Mouse (Mus musculus): ENCODE data around the gene Pfn1.

The Pfn1 gene

GRCm38 (mm10) chr11:70654923-70655570 is 603 bp upstream of the Pfn1 start:
- peak; percentile 71 for DNase-seq (ENCODE audit: low spot score)

GRCm38 (mm10) chr11:70653345-70654197 is 873 bp downstream of the Pfn1 start:
- DNase-seq (ENCODE audit: low spot score): peak; percentile 54

GRCm38 (mm10) chr11:70652884-70653344 is 1.5 kb downstream of the Pfn1 start:
- no peak for DNase-seq (ENCODE audit: low spot score)

GRCm38 (mm10) chr11:70652029-70652883 is 2.2 kb downstream of the Pfn1 start:
- DNase-seq (ENCODE audit: low spot score): no peak

GRCm38 (mm10) chr11:70651391-70651790 is 3.1 kb downstream of the Pfn1 start:
- DNase-seq (ENCODE audit: low spot score): no peak

- no peak for DNase-seq (ENCODE audit: low spot score)
These were observed 3.9 kb downstream of the Pfn1 start for GRCm38 (mm10) chr11:70650322-70651175.

- DNase-seq (ENCODE audit: low spot score): no peak
These were observed 5.2 kb downstream of the Pfn1 start for GRCm38 (mm10) chr11:70649185-70649734.

GRCm38 (mm10) chr11:70648512-70648911 is 5.9 kb downstream of the Pfn1 start:
- no peak for DNase-seq (ENCODE audit: low spot score)

- DNase-seq (ENCODE audit: low spot score): no peak
These were observed 6.6 kb downstream of the Pfn1 start for GRCm38 (mm10) chr11:70647716-70648420.

- peak; percentile 95 for DNase-seq (ENCODE audit: low spot score)
These were observed 7.5 kb downstream of the Pfn1 start, which contains the start of the genes Rnf167 and Slc25a11 for GRCm38 (mm10) chr11:70646691-70647650. Gene Rnf167 (plus strand): TSS chr11:70647235. Gene Slc25a11 (minus strand): TSS chr11:70647479.

- DNase-seq (ENCODE audit: low spot score): no peak
These were observed 8.2 kb downstream of the Pfn1 start for GRCm38 (mm10) chr11:70646259-70646555.

- DNase-seq (ENCODE audit: low spot score): no peak
These were observed 8.8 kb downstream of the Pfn1 start for GRCm38 (mm10) chr11:70645461-70646258.

- no peak for DNase-seq (ENCODE audit: low spot score)
These were observed 9.8 kb downstream of the Pfn1 start for GRCm38 (mm10) chr11:70644564-70645103.

- DNase-seq (ENCODE audit: low spot score): no peak
These were observed 11.4 kb downstream of the Pfn1 start for GRCm38 (mm10) chr11:70643051-70643450.

GRCm38 (mm10) chr11:70641241-70641640 is 13.2 kb downstream of the Pfn1 start:
- no peak for DNase-seq (ENCODE audit: low spot score)

GRCm38 (mm10) chr11:70639976-70640375 is 14.5 kb downstream of the Pfn1 start:
- DNase-seq (ENCODE audit: low spot score): no peak

GRCm38 (mm10) chr11:70638714-70639278 is 15.6 kb downstream of the Pfn1 start, which contains the start of gene Gp1ba:
Gene Gp1ba (plus strand): TSS chr11:70639122.
- DNase-seq (ENCODE audit: low spot score): no peak

- no peak for DNase-seq (ENCODE audit: low spot score)
These were observed 16.2 kb downstream of the Pfn1 start for GRCm38 (mm10) chr11:70638293-70638692.

All from ovary, adult 18-20 months (tissue).